Mouse (Mus musculus) heart, postnatal 10 days (tissue): ENCODE measurements around the gene Ugt1a9. TPM values are rescaled to one million over a fixed set of nuclear protein-coding genes. Genes with fewer than 3 reads are reported as not detected.
"Not testable (repeated sequence)": the region's sequence is repeated elsewhere in the genome, so short reads cannot be mapped to it uniquely, and the experiment has no call there.

Source experiments
- DNase-seq, 2 experiments: peaks; one replicate each; pipeline ENCODE4 v3.0.0; 2021
- intact Hi-C: fragments of 180-260 bp; cut with DNase I; formaldehyde crosslinking; loops from one replicate; pipeline ENCODE4 v1.15.1; 2025
- total RNA-seq, 2 experiments: library from RNA; stranded (reverse); gene quantifications; 2 replicates each; pipeline ENCODE4 v1.2.3; 2021

Gene Ugt1a9
- total RNA-seq: not detected

DNA sequence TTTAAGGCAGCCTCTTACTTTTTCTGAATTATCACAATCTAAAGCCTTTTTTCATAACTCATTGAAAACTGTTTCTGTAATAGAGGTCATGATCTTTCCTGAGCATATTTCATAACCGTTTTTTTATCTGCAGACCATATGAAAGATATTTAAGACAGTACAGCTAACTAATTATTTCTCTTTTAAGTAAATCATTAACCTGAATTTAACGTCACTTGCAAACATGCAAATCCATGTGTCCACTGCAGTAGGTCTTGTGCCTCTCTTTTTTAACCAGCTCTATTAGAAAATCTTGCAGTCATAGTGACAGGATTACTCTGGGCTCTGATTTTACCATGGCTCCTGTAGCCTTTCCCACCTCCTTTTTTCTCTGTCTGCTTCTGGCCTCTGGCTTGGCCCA is at the start of gene Ugt1a9:
TSS of gene Ugt1a9 (plus strand) at position 306 of the 400 bp plus-strand sequence.
- intact Hi-C loops: no loop called here
- no peak for DNase-seq

DNA sequence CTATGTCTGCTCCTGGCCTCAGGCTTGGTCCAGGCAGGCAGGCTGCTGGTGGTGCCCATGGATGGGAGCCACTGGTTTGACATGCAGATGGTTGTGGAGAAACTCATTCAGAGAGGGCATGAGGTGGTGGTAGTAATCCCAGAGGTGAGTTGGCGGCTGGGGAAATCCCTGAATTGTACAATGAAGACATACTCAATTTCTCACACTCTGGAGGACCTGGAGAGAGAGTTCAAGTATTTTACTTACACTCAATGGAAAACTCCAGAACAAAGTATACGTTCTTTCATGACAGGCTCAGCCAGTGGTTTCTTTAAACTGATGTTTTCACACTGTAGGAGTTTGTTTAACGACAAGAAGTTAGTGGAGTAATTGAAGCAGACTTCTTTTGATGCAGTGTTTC is 45.4 kb upstream of the Ugt1a9 start:
- DNase-seq, intact Hi-C loops: not testable (repeated sequence)

DNA sequence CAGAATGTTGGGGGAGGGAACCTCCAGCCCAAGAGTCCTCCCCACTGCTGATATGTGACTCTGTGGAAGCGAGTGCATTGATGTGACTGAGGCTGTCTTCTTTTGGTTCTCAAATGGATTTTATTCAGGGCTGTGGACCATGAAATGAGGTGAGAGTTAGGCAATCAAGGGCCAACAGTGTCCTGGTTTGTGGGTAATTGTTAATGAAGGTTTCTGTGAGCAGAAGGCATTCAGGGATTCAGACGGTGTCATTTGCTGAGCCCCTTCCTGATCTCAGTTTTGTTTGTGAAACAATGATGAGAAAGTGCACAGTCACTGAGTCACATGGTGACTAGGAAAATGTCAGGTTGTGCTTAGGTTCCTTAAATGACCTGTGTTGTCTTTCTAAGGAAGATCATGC is 27.6 kb upstream of the Ugt1a9 start:
- intact Hi-C loops, DNase-seq: not testable (repeated sequence)

DNA sequence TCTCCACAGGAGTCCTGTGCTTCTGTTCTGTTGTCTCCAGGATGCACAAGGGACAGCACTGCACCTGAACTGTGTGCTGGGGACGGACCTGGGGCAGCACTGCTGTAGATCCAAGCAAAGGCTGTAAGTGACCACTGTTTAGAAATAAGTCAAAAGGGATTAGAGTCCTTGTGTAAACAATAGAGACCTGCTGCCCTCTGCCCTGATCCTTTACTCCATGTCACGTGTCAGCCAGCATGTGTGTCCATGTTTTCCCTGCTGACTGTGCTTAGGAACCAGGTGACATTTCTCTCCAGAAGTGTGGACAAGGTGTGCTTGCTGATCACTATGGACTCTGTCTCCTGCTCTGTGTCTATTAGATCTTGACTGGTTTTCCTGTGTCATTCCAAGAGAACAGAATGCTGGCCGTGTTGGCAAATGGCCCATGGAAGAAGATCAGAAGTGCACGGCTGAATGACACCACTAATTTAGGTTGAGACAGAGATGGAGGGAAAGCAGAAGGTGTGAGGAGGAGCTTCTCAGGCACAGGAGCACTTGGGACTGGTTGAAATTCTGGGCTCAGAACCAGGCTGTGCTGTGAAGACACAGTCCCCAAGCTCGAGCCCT is 25.7 kb upstream of the Ugt1a9 start:
- intact Hi-C loops, DNase-seq: not testable (repeated sequence)

DNA sequence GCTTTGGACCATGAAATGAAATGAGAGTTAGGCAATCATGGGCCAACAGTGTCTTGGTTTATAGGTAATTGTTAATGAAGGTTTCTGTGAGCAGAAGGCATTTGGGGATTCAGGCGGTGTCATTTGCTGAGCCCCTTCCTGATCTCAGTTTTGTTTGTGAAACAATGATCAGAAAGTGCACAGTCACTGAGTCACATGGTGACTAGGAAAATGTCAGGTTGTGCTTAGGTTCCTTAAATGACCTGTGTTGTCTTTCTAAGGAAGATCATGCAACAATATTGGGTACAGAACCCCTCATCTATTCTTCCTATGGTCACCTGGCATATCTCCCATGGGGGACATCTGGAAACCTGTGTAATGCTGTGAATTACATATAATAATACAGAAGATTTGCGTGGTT is 23.2 kb upstream of the Ugt1a9 start:
- DNase-seq, intact Hi-C loops: not testable (repeated sequence)

DNA sequence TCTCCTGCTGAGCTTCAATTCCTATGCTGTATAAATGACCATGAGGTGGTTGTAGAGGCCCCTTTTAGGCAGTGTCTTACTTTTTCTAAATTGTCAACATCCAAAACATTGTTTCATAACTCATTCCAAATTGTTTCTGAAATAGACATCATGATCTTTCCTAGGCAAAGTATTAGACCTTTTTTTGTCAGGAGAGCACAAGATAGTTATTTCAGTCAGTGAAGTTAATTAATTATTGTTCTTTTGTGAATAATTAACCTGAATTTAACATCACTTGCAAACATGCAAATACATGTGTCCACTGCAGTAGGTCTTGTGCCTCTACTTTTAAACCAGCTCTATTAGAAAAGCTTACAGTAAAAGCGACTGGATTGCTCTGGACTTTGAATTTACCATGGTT is 15.5 kb upstream of the Ugt1a9 start, which contains the start of gene Ugt1a10:
TSS of gene Ugt1a10 (plus strand) at position 301 of the 400 bp plus-strand sequence.
- intact Hi-C loops: no loop called here

DNA sequence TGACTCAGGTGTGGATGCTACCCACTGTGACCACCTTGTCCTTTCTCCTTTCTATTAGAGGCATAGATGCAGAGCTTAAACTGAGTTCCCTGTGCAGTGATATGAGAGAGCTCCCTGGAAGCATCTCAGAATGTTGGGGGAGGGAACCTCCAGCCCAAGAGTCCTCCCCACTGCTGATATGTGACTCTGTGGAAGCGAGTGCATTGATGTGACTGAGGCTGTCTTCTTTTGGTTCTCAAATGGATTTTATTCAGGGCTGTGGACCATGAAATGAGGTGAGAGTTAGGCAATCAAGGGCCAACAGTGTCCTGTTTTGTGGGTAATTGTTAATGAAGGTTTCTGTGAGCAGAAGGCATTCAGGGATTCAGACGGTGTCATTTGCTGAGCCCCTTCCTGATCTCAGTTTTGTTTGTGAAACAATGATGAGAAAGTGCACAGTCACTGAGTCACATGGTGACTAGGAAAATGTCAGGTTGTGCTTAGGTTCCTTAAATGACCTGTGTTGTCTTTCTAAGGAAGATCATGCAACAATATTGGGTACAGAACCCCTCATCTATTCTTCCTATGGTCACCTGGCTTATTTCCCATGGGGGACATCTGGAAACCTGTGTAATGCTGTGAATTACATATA is 4.0 kb upstream of the Ugt1a9 start:
- intact Hi-C loops, DNase-seq: not testable (repeated sequence)

More for the DNA sequence above, 15.5 kb upstream of the Ugt1a9 start, which contains the start of gene Ugt1a10:
- no peak for DNase-seq

DNA sequence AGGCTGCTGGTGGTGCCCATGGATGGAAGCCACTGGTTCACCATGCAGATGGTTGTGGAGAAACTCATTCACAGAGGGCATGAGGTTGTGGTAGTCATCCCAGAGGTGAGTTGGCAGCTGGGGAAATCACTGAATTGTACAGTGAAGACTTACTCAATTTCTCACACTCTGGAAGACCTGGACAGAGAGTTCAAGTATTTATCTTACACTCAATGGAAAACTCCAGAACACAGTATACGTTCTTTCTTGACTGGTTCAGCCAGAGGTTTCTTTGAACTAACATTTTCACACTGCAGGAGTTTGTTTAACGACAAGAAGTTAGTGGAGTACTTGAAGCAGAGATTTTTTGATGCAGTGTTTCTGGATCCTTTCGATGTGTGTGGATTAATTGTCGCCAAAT is 302 bp downstream of the Ugt1a9 start:
- intact Hi-C loops: no loop called here
- no peak for DNase-seq

DNA sequence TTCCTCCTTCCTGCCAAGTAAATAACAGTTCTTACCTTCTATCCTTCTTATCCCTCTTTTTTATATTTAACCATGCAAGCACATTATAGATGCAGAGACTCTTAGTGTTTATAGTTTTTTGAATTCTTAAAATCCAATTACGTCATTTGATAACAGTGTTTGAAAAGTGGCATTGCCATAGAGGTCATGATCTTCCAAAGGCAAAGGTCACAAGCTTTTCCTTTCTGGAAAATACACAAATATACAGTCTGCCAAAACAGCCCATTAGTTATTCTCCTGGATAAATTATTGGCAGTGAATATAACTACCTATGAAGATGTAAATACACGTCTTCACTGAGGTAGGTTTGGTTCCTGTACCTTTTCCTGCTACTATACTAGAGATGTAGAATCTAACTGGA is 3.9 kb downstream of the Ugt1a9 start:
- no peak for DNase-seq
- intact Hi-C loops: no loop called here

DNA sequence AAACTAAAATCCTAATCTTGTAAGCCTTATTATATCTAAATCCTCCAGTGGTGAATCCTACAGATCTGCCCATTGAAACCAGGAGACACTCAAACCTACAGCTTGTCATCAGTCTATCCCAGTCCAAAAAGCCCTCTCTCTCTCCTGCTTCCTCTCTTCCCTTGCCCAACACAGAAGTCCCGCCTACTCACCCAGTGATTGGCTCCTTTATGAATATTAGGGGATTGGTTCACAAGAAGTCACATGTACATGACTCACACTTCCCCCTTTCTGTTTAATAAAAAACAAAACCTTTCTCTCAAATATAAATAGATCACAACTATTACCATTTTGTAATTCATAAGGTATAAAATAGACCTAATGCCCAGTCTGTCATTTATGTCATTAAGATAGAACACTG is 6.5 kb downstream of the Ugt1a9 start:
- intact Hi-C loops: no loop called here
- no peak for DNase-seq

DNA sequence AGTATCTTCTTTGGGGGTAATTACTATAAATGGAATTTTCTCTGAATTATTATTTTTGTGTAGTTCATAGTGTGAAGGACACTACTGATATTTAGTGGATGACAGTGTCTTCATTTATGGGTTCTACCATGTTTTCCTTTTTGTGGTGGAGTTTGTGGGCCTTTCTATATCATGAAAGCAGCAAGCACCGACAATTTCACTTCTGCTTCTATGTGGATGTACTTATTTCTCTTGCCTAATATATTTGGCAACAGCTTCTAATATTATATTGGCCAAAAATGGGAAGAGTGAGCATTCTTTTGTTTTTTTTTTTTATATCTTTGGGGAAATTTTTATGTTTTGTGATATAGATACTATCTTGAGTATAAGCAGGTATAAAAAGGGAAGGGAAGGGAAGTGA is 11.1 kb downstream of the Ugt1a9 start:
- DNase-seq: no peak
- intact Hi-C loops: no loop called here

DNA sequence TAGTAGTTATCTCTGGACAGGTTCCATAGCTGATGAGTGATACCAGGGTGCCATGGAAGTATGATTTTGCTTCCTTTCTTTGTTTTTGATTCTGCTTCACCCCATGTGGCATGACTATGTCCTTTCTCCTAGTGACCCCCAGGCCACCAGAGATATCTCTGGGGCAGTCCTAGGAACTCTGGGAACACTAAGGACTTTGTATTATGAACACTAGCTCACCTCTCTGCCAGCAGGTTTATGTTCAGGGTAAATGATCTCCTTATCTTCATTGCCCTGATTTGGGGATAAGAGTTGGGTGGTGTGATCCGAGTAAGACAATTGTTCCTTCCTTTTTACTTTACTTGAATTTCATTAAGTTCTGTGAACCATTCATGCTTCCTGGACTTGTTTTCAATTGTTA is 15.5 kb downstream of the Ugt1a9 start:
- intact Hi-C loops: no loop called here
- DNase-seq: no peak

DNA sequence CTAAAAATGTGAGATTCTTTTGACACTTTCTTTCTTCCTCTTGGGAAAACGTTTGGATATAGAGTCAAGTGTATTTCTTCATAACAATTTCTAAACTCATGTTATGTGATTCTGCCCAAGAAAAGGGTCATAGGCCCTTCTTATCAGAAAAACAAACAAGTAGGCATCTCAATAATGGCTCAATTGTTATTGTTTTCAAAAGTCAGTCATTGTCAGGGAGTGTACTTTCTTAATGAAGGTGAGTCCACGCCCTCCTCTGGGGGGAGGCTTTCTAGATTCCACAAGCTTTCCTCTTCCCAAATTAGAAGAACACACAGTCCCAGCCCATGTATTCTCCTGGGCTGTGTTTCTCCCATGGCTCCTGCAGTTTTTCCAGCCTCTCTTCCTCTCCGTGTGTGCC is 16.9 kb downstream of the Ugt1a9 start, which contains the start of gene Ugt1a8:
TSS of gene Ugt1a8 (plus strand) at position 301 of the 400 bp plus-strand sequence.
- no peak for DNase-seq
- intact Hi-C loops: no loop called here

DNA sequence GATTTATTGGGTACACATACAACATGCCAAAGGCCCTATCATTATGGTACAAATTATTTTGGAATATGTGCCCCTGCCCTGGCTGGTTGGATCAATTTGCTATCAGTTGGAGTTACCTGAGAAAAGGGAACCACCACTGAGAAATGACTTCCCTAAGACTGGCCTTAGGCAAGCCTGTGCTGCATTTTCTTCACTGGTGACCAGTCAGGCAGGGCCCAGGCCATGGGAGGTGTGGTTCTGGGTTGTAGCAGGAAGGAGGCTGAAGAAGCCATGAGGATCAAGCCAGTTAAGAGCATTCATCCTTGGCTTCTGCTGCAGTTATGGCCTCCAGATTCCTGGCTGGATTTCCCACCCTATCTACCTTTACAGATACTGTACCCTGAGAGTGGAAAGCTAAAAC is 21.7 kb downstream of the Ugt1a9 start:
- intact Hi-C loops: no loop called here
- DNase-seq: no peak

DNA sequence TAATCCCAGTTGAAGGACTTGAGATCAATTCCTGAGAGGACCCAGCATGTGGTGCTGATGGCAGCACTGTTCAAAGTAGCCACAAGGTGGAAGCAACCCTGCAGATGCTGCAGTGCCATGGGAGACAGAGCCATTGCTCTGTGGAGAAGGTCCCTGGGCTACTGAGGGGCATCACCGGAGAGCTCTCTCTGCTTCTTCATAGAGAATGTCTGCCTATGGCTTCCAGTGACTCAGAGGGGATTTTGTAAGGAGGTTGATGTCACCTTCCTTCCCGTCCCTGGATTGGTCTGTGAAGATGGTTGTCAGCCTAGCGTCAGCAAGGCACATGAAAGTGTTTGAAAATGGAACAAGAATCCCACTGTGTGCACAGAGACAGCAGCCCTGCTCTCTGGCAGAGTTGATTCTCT is 23.7 kb downstream of the Ugt1a9 start:
- intact Hi-C loops: not testable (repeated sequence)
- DNase-seq: peak in 1 of 2 experiments; percentile 8

DNA sequence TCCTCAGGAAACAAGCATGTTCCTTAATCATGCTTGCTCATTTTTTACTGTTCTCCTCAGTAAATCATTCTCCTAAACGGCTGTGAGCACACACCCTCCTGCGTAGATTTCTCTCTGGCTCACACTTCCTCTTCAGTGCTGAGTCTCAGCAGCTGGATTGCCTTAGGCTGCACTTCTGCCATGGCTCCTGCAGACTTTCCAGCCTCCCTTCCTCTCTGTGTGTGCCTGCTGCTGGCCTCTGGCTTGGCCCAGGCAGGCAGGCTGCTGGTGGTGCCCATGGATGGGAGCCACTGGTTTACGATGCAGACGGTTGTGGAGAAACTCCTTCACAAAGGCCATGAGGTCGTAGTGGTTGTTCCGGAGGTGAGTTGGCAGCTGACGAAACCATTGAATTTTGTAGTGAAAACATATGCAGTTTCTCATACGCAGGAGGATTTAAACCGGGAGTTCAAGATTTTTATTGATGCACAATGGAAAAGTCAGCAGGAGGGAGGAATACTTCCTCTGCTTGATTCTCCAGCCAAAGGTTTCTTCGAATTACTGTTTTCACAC is 24.4 kb downstream of the Ugt1a9 start, which contains the start of gene Ugt1a7c:
TSS of gene Ugt1a7c (plus strand) at position 122 of the 552 bp plus-strand sequence.
- intact Hi-C loops: no loop called here
- DNase-seq: peak; percentile 42 to 55

DNA sequence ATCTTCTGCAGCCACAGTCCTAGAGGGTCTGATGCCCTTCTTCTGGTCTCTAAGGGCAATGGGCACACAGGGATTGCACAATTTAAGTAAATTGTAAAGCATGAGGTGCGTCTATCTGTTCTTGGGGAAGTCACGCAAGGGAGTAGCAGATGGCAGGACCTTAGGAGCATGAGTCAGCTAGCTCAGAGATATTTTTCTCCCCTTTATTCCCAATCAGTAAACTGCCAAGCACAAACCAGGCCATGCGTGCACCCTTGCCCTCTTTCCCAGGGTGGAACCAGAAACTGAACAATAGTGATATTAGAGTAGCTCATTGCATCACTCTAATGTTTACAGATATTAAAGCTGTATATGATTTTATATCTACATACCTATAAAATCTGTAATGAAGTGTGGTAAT is 27.9 kb downstream of the Ugt1a9 start:
- DNase-seq, intact Hi-C loops: not testable (repeated sequence)

DNA sequence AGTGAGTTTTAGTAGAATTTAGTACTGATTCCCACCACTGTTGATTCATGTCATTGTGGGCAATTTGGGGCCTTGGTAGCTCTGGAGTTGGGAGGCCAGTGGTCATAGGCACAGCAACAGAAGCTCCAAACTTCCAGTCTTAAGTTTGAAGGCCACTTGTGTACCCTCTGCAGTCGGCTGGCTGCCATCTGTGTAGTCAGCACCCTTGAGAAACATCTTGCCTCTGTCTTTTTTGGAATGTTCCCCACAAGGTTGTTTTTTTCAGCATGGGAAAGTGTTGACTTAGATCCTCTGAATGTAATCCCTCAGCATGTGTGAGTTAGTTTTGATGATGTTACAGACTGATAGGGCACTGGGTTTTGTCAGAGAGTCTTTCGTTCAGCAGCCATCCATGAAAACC is 29.1 kb downstream of the Ugt1a9 start:
- intact Hi-C loops, DNase-seq: not testable (repeated sequence)

DNA sequence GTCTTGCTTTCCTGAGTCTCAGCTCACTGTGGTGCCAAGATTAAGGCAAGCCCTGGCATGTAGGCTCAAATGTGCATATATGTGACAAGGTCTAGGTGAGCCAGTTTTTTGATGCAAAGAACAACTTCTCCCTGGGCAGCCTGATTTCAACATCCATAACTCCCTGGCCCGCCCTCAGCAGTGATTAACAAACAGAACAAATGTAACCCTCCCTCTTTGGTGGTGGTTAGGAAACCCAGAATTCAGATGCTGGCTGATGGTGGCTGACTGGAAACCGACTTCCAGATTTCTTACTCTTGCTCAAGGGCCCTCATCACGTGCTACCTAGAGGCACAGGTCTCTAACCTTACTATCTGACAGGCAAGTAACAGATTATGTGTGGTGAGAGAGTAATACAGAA is 32.4 kb downstream of the Ugt1a9 start, which contains the start of gene Ugt1a6b:
TSS of gene Ugt1a6b (plus strand) at position 234 of the 400 bp plus-strand sequence.
- DNase-seq, intact Hi-C loops: not testable (repeated sequence)

DNA sequence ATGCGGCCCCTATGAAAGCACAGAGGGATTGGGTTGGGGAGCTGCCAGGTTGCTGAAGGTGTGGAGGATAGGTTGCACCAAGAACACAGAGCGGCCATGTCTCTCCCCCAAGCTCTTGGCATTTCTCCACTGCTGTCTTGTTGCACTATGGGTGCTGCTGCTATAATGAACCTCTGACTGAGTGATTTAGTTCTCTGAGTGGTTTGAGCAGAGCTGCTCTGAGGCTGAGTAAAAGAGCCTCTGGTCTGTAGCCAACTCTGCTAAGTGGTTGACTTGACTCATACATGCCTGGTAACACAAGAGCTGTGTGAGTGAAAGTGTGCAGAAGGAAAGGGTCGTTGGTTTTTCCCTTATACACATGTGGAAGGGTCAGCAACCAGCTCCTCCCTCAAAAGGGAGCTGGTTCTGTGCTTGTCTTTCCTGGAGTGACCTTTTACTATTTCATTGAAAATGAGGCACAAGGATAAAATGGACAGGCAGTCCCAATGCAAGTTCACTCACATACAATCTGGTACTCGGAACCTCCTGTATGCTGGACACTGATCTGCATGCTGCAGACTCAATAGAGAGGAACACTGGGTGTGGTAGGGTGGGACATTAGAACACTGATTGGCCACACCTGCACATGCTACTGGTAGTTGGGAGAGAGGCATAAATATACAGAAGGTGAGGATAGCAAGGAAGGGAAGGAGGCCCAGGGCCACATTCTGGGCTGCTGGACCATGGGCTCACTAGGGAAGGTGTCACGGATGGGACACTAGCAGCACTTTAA is 33.3 kb downstream of the Ugt1a9 start:
- intact Hi-C loops, DNase-seq: not testable (repeated sequence)
